Mouse (Mus musculus): ENCODE measurements around the gene Dbnl. TPM values are rescaled to one million over a fixed set of nuclear protein-coding genes. Genes with fewer than 3 reads are reported as not detected.
A peak's percentile ranks its signal among the peaks of the same experiment; 100 is the strongest.

Gene Dbnl
- polyA plus RNA-seq, 1 experiment from 2014 or later, result 108 TPM

GRCm38 (mm10) chr11:5761820-5762632 is 26.3 kb upstream of the Dbnl start, which contains the start of gene Urgcp:
Gene Urgcp (minus strand): TSS chr11:5762376.
- H3K27me3 ChIP-seq (ENCODE audit: control insufficient read depth, insufficient read depth, low read length), result no peaks in the 10 kb centered on the region
- peak within 1 kb of the TSS; percentile 57 for H3K9ac ChIP-seq (replicated peaks; ENCODE audit: low read depth, low read length)
- H3K27ac ChIP-seq (ENCODE audit: low read length), result peak within 1 kb of the TSS; percentile 91
- ATAC-seq (ENCODE audit: insufficient number of reproducible peaks, insufficient read depth, low FRiP score, low read depth), result peak; percentile 99
- H3K36me3 ChIP-seq (ENCODE audit: control insufficient read depth, insufficient read depth, low read length), result no peaks in the 10 kb centered on the region
- H3K9me3 ChIP-seq (ENCODE audit: control insufficient read depth, low read depth, low read length), result no peaks in the 10 kb centered on the region
- H3K4me1 ChIP-seq (ENCODE audit: control insufficient read depth, insufficient read depth, low read length), result 0 out of 2 replicates have a peak, but pooled peaks cover 5% of the 10 kb centered on the region
- WGBS, result under 1% methylated on average over 68 of the region's 68 CpGs
- H3K4me2 ChIP-seq (replicated peaks; ENCODE audit: low read depth, low read length), result peak within 1 kb of the TSS; percentile 52
- H3K4me3 ChIP-seq (ENCODE audit: low read depth, low read length), result peak within 1 kb of the TSS; percentile 79

- Histone ChIP-seq H3K27ac (ENCODE audit: low read length) (peak overlapping the region; percentile 91; the same call in 1 of the 2 replicates), H3K27me3 (ENCODE audit: control insufficient read depth, insufficient read depth, low read length) (no peaks in the 10 kb centered on the region), H3K36me3 (ENCODE audit: control insufficient read depth, insufficient read depth, low read length) (no peaks in the 10 kb centered on the region), H3K4me2 (replicated peaks; ENCODE audit: low read depth, low read length) (peak overlapping the region; percentile 52), H3K9me3 (ENCODE audit: control insufficient read depth, low read depth, low read length) (no peaks in the 10 kb centered on the region), H3K9ac (replicated peaks; ENCODE audit: low read depth, low read length) (no peak overlapping the region), H3K4me1 (ENCODE audit: control insufficient read depth, insufficient read depth, low read length) (0 out of 2 replicates have a peak, but pooled peaks cover 5% of the 10 kb centered on the region), H3K4me3 (ENCODE audit: low read depth, low read length) (peak overlapping the region; percentile 79)
- no peak for ATAC-seq (ENCODE audit: insufficient number of reproducible peaks, insufficient read depth, low FRiP score, low read depth)
- WGBS, result 19% methylated on average over 6 of the region's 6 CpGs
Observed at GRCm38 (mm10) chr11:5762633-5762982, 25.7 kb upstream of the Dbnl start.

GRCm38 (mm10) chr11:5766019-5766418 is 22.3 kb upstream of the Dbnl start:
- Histone ChIP-seq H3K9me3 (ENCODE audit: control insufficient read depth, low read depth, low read length) (no peaks in the 10 kb centered on the region), H3K36me3 (ENCODE audit: control insufficient read depth, insufficient read depth, low read length) (peaks cover 8% of the 10 kb centered on the region; the same call in 1 of the 2 replicates), H3K4me3 (ENCODE audit: low read depth, low read length) (no peak overlapping the region), H3K4me1 (ENCODE audit: control insufficient read depth, insufficient read depth, low read length) (no peaks in the 10 kb centered on the region), H3K9ac (replicated peaks; ENCODE audit: low read depth, low read length) (no peak overlapping the region), H3K4me2 (replicated peaks; ENCODE audit: low read depth, low read length) (no peak overlapping the region), H3K27me3 (ENCODE audit: control insufficient read depth, insufficient read depth, low read length) (no peaks in the 10 kb centered on the region), H3K27ac (ENCODE audit: low read length) (no peak overlapping the region)
- 80% methylated on average over 6 of the region's 6 CpGs for whole genome bisulfite sequencing
- no peak for ATAC-seq (ENCODE audit: insufficient number of reproducible peaks, insufficient read depth, low FRiP score, low read depth)

- no peak for ATAC-seq (ENCODE audit: insufficient number of reproducible peaks, insufficient read depth, low FRiP score, low read depth)
Observed at GRCm38 (mm10) chr11:5778481-5778880, 9.8 kb upstream of the Dbnl start.

GRCm38 (mm10) chr11:5780035-5780499 is 8.2 kb upstream of the Dbnl start:
- H3K4me2 ChIP-seq (replicated peaks; ENCODE audit: low read depth, low read length), result no peak overlapping the region
- no peaks in the 10 kb centered on the region for H3K9me3 ChIP-seq (ENCODE audit: control insufficient read depth, low read depth, low read length)
- no peak overlapping the region for H3K27ac ChIP-seq (ENCODE audit: low read length)
- H3K4me1 ChIP-seq (ENCODE audit: control insufficient read depth, insufficient read depth, low read length), result no peaks in the 10 kb centered on the region
- no peak overlapping the region for H3K9ac ChIP-seq (replicated peaks; ENCODE audit: low read depth, low read length)
- no peaks in the 10 kb centered on the region for H3K36me3 ChIP-seq (ENCODE audit: control insufficient read depth, insufficient read depth, low read length)
- 90% methylated on average over 6 of the region's 6 CpGs for WGBS
- H3K27me3 ChIP-seq (ENCODE audit: control insufficient read depth, insufficient read depth, low read length), result no peaks in the 10 kb centered on the region
- H3K4me3 ChIP-seq (ENCODE audit: low read depth, low read length), result no peak overlapping the region
- ATAC-seq (ENCODE audit: insufficient number of reproducible peaks, insufficient read depth, low FRiP score, low read depth), result no peak

More at GRCm38 (mm10) chr11:5778481-5778880, 9.8 kb upstream of the Dbnl start:
- Histone ChIP-seq H3K27ac (ENCODE audit: low read length) (no peak overlapping the region), H3K9ac (replicated peaks; ENCODE audit: low read depth, low read length) (no peak overlapping the region), H3K4me1 (ENCODE audit: control insufficient read depth, insufficient read depth, low read length) (no peaks in the 10 kb centered on the region), H3K36me3 (ENCODE audit: control insufficient read depth, insufficient read depth, low read length) (no peaks in the 10 kb centered on the region), H3K4me3 (ENCODE audit: low read depth, low read length) (no peak overlapping the region), H3K27me3 (ENCODE audit: control insufficient read depth, insufficient read depth, low read length) (no peaks in the 10 kb centered on the region), H3K9me3 (ENCODE audit: control insufficient read depth, low read depth, low read length) (no peaks in the 10 kb centered on the region), H3K4me2 (replicated peaks; ENCODE audit: low read depth, low read length) (no peak overlapping the region)
- WGBS, result 84% methylated on average over 2 of the region's 2 CpGs

- no peak overlapping the region for H3K27ac ChIP-seq (ENCODE audit: low read length)
- no peaks in the 10 kb centered on the region for H3K4me1 ChIP-seq (ENCODE audit: control insufficient read depth, insufficient read depth, low read length)
- ATAC-seq (ENCODE audit: insufficient number of reproducible peaks, insufficient read depth, low FRiP score, low read depth), result peak; percentile 56; the same call in 1 of the 2 replicates
- H3K36me3 ChIP-seq (ENCODE audit: control insufficient read depth, insufficient read depth, low read length), result no peaks in the 10 kb centered on the region
- H3K4me2 ChIP-seq (replicated peaks; ENCODE audit: low read depth, low read length), result no peak overlapping the region
- no peak overlapping the region for H3K4me3 ChIP-seq (ENCODE audit: low read depth, low read length)
- no peaks in the 10 kb centered on the region for H3K27me3 ChIP-seq (ENCODE audit: control insufficient read depth, insufficient read depth, low read length)
- 62% methylated on average over 8 of the region's 8 CpGs for WGBS
- H3K9ac ChIP-seq (replicated peaks; ENCODE audit: low read depth, low read length), result no peak overlapping the region
- H3K9me3 ChIP-seq (ENCODE audit: control insufficient read depth, low read depth, low read length), result no peaks in the 10 kb centered on the region
Observed at GRCm38 (mm10) chr11:5782199-5782944, 5.9 kb upstream of the Dbnl start.

GRCm38 (mm10) chr11:5785732-5786131 is 2.6 kb upstream of the Dbnl start:
- no peak for ATAC-seq (ENCODE audit: insufficient number of reproducible peaks, insufficient read depth, low FRiP score, low read depth)
- peaks cover 13% of the 10 kb centered on the region for H3K4me1 ChIP-seq (ENCODE audit: control insufficient read depth, insufficient read depth, low read length)
- no peaks in the 10 kb centered on the region for H3K27me3 ChIP-seq (ENCODE audit: control insufficient read depth, insufficient read depth, low read length)
- no peak overlapping the region for H3K9ac ChIP-seq (replicated peaks; ENCODE audit: low read depth, low read length)
- no peak overlapping the region for H3K4me3 ChIP-seq (ENCODE audit: low read depth, low read length)
- H3K36me3 ChIP-seq (ENCODE audit: control insufficient read depth, insufficient read depth, low read length), result peaks cover 2% of the 10 kb centered on the region; the same call in 1 of the 2 replicates
- no peak overlapping the region for H3K27ac ChIP-seq (ENCODE audit: low read length)
- no peaks in the 10 kb centered on the region for H3K9me3 ChIP-seq (ENCODE audit: control insufficient read depth, low read depth, low read length)
- H3K4me2 ChIP-seq (replicated peaks; ENCODE audit: low read depth, low read length), result no peak overlapping the region

GRCm38 (mm10) chr11:5787671-5788055 is 625 bp upstream of the Dbnl start:
- Histone ChIP-seq H3K27me3 (ENCODE audit: control insufficient read depth, insufficient read depth, low read length) (no peaks in the 10 kb centered on the region), H3K9me3 (ENCODE audit: control insufficient read depth, low read depth, low read length) (no peaks in the 10 kb centered on the region), H3K27ac (ENCODE audit: low read length) (peak overlapping the region; percentile 92), H3K4me2 (replicated peaks; ENCODE audit: low read depth, low read length) (peak overlapping the region; percentile 66), H3K4me3 (ENCODE audit: low read depth, low read length) (peak overlapping the region; percentile 87), H3K36me3 (ENCODE audit: control insufficient read depth, insufficient read depth, low read length) (peaks cover 18% of the 10 kb centered on the region), H3K9ac (replicated peaks; ENCODE audit: low read depth, low read length) (peak overlapping the region; percentile 69), H3K4me1 (ENCODE audit: control insufficient read depth, insufficient read depth, low read length) (peaks cover 13% of the 10 kb centered on the region)
- no peak for ATAC-seq (ENCODE audit: insufficient number of reproducible peaks, insufficient read depth, low FRiP score, low read depth)
- 39% methylated on average over 8 of the region's 8 CpGs for WGBS
